Mouse (Mus musculus) megakaryocyte, embryonic 14.5 days (primary cell): ENCODE data around the gene Arl3. TPM values are rescaled to one million over a fixed set of nuclear protein-coding genes. Genes with fewer than 3 reads are reported as not detected.
"Not testable (repeated sequence)": the region's sequence is repeated elsewhere in the genome, so short reads cannot be mapped to it uniquely, and the experiment has no call there.

Experiments
- H3K27me3 ChIP-seq: replicated peaks from 2 replicates; pipeline ENCODE3; 2012; ENCODE audit warnings: inconsistent platforms
- H3K36me3 ChIP-seq: replicated peaks from 2 replicates; pipeline ENCODE3; 2012; ENCODE audit warnings: low read length, inconsistent platforms, mixed read lengths
- H3K4me1 ChIP-seq: 2 replicates; pipeline ENCODE4 v1.6.1; 2012; ENCODE audit warnings: inconsistent platforms
- H3K4me3 ChIP-seq: replicated peaks from 2 replicates; pipeline ENCODE3; 2012; ENCODE audit warnings: moderate library complexity, mild to moderate bottlenecking, inconsistent platforms
- H3K9me3 ChIP-seq: 2 replicates; pipeline ENCODE4 v1.6.1; 2012; ENCODE audit warnings: inconsistent platforms
- FLI1 ChIP-seq: IDR thresholded peaks from 2 replicates; pipeline ENCODE4 v1.6.1; 2012; ENCODE audit warnings: low read length, inconsistent platforms, mixed read lengths
- GATA1 ChIP-seq: IDR thresholded peaks from 3 replicates; pipeline ENCODE4 v1.6.1; 2012; ENCODE audit warnings: mixed read lengths, low read length, inconsistent platforms, borderline replicate concordance
- polyA plus RNA-seq: library from polyadenylated mRNA; stranded (reverse); fragments of >175 nt; gene quantifications from 2 replicates; pipeline ENCODE4 v1.2.3, GENCODE M21; 2012; ENCODE audit warnings: low replicate concordance; ENCODE audit not compliant: insufficient read depth

Gene Arl3
- polyA plus RNA-seq, 1 experiment, result 22.9 TPM

DNA sequence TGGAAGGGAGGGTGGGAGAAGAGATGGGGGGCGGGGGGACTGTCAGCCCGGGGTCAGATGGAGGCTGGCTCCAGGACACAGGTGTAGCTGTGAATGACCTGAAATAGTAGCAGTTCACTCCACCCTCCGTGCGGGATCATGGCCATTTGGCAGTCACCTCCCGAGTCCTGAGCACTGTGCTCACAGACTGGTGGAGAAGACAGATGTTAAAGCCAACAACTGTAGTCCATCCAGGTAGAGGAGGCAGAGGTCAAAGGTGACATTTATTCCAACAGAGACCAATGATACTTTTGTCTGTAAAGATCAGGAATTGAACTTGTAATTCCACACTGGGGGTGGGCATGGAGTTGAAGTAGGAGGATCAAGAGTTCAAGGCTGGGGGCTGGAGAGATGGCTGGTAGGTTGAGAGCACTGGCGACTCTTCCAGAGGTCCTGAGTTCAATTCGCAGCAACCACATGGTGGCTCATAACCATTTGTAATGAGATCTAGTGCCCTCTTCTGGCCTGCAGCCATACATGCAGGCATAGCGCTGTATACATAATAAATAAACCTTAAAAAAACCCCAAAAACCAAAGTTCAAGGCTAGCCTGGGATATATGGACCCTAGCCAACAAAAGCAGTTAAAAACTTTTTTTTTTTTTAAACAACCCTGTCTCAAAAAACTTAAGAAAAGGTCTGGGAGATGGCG, 19.9 kb upstream of the Arl3 start:
- TF ChIP-seq FLI1 (no peak), GATA1 (no peak)
- Histone ChIP-seq H3K4me1 (peaks cover 23% of the 10 kb centered on the region), H3K36me3 (peaks cover 36% of the 10 kb centered on the region), H3K27me3 (no peaks in the 10 kb centered on the region), H3K9me3 (no peaks in the 10 kb centered on the region), H3K4me3 (no peak overlapping the region)

GRCm38 (mm10) chr19:46591575-46591974, 18.6 kb upstream of the Arl3 start:
- Histone ChIP-seq H3K4me1 (peaks cover 13% of the 10 kb centered on the region), H3K9me3 (no peaks in the 10 kb centered on the region), H3K27me3 (no peaks in the 10 kb centered on the region), H3K4me3 (no peak overlapping the region), H3K36me3 (peaks cover 43% of the 10 kb centered on the region)
- TF ChIP-seq GATA1 (no peak), FLI1 (no peak)

DNA sequence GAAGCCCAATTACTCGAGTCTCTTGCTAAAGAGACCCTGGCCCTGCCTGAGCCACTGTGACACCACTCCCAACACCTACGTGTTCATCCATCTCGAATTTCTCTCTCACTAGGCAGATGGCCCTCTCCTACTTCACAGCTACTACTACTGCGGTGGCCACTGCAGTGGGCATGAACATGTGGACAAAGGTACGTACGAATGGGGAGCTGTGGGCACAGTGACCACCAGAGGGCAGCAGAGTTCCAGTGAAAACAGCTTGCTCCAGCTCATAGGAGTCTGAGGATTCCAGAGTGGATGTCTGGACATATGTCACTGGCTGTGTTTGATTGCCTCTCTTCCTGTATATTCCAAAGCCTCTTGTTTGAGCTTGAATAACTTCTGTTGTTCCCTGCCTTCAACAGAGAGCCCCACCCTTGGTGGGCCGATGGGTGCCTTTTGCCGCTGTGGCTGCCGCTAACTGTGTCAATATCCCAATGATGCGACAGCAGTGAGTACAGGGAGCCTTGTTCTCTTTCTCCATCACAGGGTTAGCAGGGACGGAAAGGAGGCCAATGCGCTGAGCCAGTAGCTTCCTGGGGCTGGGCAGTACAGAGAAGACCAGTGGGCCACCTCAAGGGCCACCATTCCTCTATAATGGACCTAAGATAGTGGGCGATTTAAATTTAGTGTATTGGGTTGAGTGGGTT, 15.0 kb upstream of the Arl3 start:
- Histone ChIP-seq H3K27me3 (no peaks in the 10 kb centered on the region), H3K4me1 (peaks cover 7% of the 10 kb centered on the region; the same call in 1 of the 2 replicates), H3K9me3 (no peaks in the 10 kb centered on the region), H3K36me3 (peaks cover 40% of the 10 kb centered on the region), H3K4me3 (peak overlapping the region; percentile 34)
- no peak for TF ChIP-seq GATA1

GRCm38 (mm10) chr19:46575196-46575595, 2.2 kb upstream of the Arl3 start:
- peaks cover 1% of the 10 kb centered on the region for H3K27me3 ChIP-seq
- peaks cover 3% of the 10 kb centered on the region; the same call in 1 of the 2 replicates for H3K9me3 ChIP-seq
- TF ChIP-seq GATA1 (no peak), FLI1 (no peak)
- peaks cover 28% of the 10 kb centered on the region for H3K4me1 ChIP-seq
- no peaks in the 10 kb centered on the region for H3K36me3 ChIP-seq
- H3K4me3 ChIP-seq, result no peak overlapping the region

GRCm38 (mm10) chr19:46573990-46574389, 992 bp upstream of the Arl3 start:
- peaks cover 3% of the 10 kb centered on the region; the same call in 1 of the 2 replicates for H3K9me3 ChIP-seq
- peak overlapping the region; percentile 97 for H3K4me3 ChIP-seq
- H3K27me3 ChIP-seq, result peaks cover 1% of the 10 kb centered on the region
- TF ChIP-seq GATA1, result no peak
- TF ChIP-seq FLI1, result no peak
- H3K4me1 ChIP-seq, result peaks cover 27% of the 10 kb centered on the region
- H3K36me3 ChIP-seq, result no peaks in the 10 kb centered on the region

DNA sequence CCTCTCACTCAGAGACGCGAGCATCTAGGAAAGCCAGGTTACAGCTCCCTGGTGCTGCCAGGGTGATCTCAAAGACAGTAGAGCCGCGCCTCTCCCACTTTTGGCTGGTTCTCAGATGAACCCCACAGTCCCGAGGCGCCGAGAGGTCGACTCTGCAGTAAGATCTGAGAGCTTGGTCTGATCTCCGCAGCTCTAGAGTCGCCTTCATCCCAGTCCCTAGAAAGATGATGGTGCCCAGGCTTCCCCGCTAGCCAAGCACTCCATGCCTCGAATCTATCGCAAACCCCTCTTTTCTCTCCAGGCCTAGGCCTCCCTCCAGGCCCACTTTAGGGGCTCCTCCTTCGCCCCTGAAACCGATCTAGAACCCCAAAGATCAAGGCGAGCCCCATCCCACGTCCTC, 450 bp downstream of the Arl3 start:
- peaks cover 21% of the 10 kb centered on the region for H3K4me1 ChIP-seq
- peaks cover 1% of the 10 kb centered on the region for H3K27me3 ChIP-seq
- no peak for TF ChIP-seq FLI1
- no peak for TF ChIP-seq GATA1
- H3K9me3 ChIP-seq, result peaks cover 3% of the 10 kb centered on the region; the same call in 1 of the 2 replicates
- H3K4me3 ChIP-seq, result peak overlapping the region; percentile 97
- no peaks in the 10 kb centered on the region for H3K36me3 ChIP-seq

GRCm38 (mm10) chr19:46571878-46572244, 1.1 kb downstream of the Arl3 start:
- Histone ChIP-seq H3K27me3 (no peaks in the 10 kb centered on the region), H3K4me1 (peaks cover 21% of the 10 kb centered on the region), H3K9me3 (peaks cover under 1% of the 10 kb centered on the region; the same call in 1 of the 2 replicates), H3K4me3 (peak overlapping the region; percentile 97), H3K36me3 (no peaks in the 10 kb centered on the region)
- TF ChIP-seq FLI1, result no peak
- no peak for TF ChIP-seq GATA1

DNA sequence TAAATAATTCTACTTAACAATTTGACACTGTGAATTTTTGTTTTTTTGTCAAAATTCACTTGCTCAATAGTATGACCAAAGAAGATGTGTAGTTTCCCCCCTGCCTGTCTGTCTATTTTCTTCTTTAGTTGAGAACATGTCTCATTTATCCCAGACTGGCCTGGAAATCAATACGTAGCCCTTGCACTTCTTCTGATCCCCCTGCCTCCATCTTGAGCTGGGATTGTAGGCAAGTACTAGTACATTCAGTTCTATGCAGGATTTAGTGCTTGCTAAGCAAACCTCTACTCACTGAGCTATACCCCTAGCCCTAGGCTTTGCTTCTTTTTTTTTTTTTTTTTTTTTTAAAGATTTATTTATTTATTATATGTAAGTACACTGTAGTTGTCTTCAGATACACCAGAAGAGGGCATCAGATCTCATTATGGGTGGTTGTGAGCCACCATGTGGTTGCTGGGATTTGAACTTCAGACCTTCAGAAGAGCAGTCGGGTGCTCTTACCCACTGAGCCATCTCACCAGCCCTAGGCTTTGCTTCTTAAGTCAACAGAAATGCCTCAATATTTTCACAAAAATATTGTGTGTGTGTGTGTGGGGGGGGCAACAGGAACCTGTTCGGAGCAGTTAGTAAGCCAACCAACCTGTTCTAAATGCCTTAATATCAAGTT, 1.7 kb downstream of the Arl3 start:
- not testable (repeated sequence) for H3K27me3 ChIP-seq, H3K4me3 ChIP-seq, H3K9me3 ChIP-seq, H3K36me3 ChIP-seq
- peaks cover 21% of the 10 kb centered on the region for H3K4me1 ChIP-seq

GRCm38 (mm10) chr19:46564043-46564462, 8.9 kb downstream of the Arl3 start:
- peaks cover 4% of the 10 kb centered on the region for H3K36me3 ChIP-seq

GRCm38 (mm10) chr19:46563603-46564002, 9.4 kb downstream of the Arl3 start:
- H3K36me3 ChIP-seq, result peaks cover 4% of the 10 kb centered on the region
- no peak for TF ChIP-seq GATA1
- TF ChIP-seq FLI1, result no peak
- no peaks in the 10 kb centered on the region for H3K27me3 ChIP-seq
- peaks cover 30% of the 10 kb centered on the region for H3K4me1 ChIP-seq
- H3K9me3 ChIP-seq, result no peaks in the 10 kb centered on the region
- no peak overlapping the region for H3K4me3 ChIP-seq

More at GRCm38 (mm10) chr19:46564043-46564462, 8.9 kb downstream of the Arl3 start:
- TF ChIP-seq FLI1 (no peak), GATA1 (no peak)
- Histone ChIP-seq H3K4me1 (peaks cover 26% of the 10 kb centered on the region), H3K4me3 (no peak overlapping the region), H3K9me3 (no peaks in the 10 kb centered on the region), H3K27me3 (no peaks in the 10 kb centered on the region)
